Mouse (Mus musculus) lung, adult 18-20 months (tissue): Measurements from ENCODE around the gene Cdkl5.
"Not testable (repeated sequence)": the region's sequence is repeated elsewhere in the genome, so short reads cannot be mapped to it uniquely, and the experiment has no call there.

Source experiments
- DNase-seq, 2 experiments: peaks; one replicate each; pipeline ENCODE4 v3.0.0; 2022; ENCODE audit warnings: mixed read lengths in 2 of 2

The Cdkl5 gene

DNA sequence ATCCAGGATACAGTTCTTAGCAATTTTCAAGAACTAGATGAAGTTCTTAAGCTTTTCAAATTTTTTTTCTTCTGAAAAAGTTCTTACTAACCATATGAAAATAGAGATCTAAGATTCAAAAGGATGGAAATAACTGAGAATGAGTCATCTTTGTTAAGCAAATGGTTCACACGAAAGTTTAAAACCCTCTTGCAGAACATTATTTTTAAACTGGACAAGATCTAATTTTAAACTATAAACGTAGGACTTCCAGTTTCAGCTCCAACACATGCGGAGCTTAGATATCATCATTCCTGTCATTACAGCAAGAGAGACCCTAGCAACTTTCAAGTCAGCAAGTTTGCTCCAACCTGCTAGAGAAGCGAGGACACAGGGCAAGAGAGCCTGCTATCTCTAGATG, 88.0 kb downstream of the Cdkl5 start:
- DNase-seq = no peak

DNA sequence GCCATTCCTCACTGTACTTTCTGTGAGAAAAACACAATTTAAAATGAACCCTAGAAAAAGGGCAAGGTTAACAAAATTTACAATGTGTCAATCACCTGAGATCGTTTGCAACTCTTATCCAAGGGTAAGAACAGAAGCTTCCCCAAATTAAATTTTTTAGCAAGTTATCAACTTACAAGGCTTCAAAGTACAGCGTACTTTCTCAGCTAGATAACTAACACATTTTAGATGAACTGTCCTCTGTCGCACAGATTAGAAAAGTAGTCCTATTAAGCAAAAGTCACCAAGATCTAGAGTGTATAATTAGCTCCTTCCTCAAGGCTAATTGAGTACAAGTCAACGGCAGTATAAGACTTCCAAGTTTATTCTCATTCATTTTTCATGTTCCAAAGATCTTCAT, 88.6 kb downstream of the Cdkl5 start:
- no peak for DNase-seq

DNA sequence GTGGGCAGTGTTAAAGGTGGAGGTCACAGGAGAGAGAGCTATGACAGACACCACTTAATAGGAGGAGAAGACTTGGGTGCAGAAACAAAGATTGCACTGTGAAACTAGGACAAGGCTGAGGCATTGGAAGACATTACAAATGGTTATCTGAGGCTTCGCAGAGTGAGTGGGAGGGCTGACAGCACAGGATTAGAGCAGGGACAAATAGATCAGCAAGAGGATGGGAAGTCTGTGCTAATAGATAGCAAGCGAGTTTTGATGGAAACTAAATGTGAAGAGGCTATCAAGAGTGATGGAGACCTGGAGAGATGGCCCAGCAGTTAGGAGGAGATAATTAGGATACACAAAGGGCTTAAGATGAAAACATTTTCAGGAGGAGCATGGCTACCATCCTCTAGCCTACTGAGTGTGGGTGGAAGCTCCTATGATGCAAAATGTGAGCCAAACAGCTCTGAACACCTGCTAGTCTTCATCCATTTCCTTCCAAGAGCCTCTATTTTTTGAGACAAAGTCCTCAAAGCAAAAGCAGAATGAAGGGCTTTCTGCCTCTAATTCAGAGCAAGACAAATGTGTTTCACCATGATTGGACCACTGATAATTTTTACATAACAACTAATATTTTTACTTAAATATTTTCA, 89.3 kb downstream of the Cdkl5 start:
- DNase-seq = no peak

DNA sequence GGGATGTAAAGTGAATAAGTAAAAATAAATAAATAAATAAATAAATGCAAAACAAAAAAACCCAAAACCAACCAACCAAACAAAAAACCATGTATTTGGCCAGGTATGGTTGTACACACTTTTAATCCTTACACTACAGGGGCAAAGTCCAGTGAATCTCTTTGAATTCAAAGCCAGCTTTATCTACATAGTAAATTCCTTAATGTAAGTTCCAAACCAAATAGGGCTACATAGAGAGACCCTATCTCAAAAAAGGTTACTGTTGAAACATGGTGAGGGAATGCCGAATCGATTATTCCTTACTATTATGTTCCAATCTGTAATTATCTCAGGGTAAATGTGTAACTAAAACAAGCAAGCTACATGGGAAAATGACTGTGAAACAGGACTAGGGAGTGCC, 93.4 kb downstream of the Cdkl5 start:
- DNase-seq = no peak

DNA sequence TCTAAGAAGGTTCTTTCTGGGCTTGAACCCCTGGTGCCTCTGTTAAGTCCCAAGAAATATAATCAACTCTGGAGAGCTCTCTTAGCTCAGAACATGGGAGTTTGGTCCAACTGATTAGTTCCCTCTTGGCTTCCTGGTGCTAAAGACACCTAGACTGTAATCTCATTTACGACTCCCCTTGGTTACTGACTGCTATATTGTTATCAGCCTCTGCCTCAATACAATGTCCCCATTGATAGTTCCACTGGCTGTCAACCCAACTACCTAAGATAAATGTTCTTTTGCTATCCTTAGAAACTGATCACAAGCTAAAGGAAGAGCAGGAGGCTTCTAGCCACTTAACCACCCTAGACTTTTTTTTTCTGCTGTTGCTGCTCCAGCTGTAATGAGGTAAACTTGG, 102.4 kb downstream of the Cdkl5 start:
- no peak for DNase-seq

DNA sequence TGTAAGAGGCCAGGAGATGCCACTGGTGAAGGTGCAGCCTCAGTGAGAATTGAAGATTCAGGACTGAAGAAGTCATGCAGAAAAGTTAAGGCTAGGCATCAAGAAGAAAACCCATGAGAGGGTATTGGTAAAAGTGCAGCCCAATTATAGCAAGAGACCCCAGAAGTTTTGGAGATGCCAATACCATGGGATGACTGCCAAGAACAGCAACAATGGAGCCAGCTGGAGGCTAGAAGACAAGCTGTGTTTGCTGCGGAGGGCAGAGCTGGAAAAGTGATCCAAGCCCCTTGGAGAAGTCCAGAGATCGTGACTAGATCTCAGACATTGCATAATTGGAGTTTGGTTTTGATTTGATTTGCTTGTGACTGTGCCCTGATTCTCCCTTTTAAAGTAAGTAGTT, 108.2 kb downstream of the Cdkl5 start:
- no peak for DNase-seq

DNA sequence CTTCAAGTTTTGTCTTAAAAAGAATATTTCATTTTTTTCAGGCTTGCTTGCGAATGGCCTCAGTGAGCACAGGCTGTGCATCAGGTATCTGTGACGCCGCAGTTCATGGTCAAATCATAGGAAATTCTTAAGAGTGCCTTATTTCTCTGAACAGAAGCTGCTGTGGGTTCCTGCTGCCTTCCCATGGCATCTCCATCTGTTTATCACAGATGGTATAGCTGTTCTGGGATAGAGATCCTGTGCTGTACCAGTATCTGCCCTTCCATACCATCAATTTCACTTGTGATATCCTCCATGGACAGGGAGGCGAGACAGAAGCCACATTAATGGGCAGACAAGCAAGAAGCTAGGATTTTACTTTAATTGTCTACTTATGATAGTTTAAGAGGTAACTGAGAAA, 127.9 kb downstream of the Cdkl5 start:
- DNase-seq = no peak

DNA sequence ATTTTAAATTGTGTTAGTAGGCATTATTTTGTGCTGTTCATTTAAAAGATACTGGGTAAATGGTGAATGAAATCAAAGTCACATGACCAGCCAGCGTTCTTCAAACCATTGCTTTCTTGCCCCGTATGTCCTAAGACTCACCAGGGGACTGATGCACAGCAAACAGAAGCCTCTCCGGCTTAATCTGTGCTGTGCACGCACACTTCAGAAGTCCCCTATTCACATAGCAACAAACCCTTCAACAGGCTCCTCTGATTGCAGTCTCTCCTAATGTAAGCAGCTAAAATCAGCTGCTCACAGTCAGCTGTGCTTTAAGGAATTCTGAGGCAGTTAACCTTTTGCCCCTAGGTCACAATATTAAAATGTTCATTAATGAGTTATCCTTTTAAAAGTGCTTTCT, 129.5 kb downstream of the Cdkl5 start:
- no peak for DNase-seq

DNA sequence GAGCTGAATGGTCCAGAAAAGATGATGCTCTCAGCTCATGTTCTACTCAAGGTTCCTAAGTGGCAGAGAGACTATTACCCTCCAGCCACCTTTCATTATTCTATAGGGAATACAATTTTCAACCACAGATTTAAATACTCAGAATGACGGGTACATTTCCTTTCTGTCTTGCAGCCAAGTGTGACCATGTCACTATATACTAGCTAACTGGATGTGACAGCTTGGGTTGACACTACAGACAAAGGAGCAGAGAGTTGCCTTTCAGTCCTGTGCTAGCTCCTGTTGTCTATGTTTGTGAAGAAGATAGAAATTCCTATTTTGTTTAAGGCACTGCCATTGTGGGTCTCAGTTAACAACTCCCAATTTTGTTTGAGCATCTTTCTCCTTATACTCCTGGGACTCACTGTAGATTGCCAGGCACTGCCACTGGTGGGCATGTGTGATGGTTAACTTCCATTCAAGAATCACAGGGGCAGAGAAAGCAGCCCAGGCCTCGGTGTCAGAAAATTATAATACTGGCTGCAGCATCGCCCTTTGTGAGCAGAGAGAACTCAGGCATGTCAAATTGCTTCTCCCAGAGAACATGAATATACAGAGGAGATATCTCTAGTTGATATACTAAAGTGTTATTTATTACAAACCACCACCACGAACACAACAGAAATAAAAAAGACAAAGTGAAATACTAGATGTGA, 130.7 kb downstream of the Cdkl5 start:
- no peak for DNase-seq

DNA sequence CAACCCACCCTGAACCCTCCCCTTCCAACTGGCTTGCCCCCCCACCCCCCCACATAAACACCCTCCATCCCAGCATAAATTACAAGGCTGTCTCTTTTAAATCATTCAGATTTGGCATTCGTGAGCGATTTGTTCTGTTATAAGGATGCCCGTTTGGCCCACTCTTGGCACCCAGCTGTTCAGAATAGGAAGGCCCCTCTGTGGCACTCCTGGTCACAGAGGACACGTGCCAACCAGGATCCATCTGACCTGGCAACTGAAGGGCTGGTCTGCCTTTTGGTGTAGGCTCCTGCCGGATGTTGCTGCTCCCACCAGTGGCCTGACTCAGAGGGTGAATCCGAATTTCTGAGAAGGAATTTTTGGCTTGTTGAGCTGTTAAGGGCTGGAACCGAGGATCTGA, 186.3 kb downstream of the Cdkl5 start:
- no peak for DNase-seq

DNA sequence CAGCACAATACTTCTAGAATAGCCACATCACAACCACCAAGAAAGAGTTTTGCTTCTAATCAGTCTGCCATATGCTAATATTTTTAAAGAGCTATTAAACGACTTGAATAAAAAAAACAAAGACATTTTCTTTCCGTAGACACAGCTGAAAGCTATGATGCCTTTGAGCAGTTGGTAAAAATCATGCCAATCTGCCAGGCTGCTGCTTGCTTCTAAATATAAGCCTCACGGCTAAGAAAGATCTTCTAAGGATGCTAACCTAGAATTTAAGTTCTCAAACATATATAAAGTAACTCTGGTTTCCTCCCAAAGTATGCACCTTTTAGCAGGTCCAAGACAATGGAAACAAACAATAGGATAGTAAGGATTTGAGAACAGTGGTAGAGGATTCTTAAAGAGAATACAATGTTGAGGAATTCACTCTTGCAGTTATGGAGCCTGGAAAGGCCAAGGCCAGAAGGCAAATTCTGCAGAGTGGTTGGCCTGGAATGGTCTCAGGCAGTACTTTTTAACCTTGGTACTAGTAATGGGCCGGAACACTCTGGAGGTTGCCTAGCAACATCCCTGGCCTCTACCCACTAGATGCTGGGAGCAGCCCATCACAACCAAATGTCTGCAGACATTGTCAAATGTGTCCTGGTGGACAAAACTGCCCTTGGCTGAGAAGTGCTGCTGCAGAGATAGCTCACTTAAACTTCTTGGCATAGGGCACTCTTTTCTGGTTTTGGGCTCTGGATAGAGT, 189.9 kb downstream of the Cdkl5 start:
- no peak for DNase-seq

DNA sequence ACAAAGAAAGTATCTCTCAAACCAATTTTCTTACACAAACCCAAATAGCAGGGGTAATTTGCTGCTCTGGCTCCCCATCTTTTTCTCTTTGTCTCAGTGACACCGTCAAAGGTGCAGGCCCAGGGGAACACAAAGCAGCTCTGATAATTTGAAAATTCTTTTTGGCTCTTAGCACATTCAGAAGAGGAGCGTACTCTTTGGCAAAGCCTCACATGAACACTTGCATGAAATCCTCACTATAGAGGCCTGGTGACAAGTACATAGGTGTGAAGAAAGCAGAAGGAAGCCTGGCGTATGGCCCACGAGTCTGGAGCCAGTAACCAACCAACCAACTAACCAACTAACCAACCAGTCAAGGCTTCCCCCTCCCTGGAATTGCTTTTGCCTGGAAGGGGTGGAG, 199.6 kb downstream of the Cdkl5 start:
- no peak for DNase-seq

DNA sequence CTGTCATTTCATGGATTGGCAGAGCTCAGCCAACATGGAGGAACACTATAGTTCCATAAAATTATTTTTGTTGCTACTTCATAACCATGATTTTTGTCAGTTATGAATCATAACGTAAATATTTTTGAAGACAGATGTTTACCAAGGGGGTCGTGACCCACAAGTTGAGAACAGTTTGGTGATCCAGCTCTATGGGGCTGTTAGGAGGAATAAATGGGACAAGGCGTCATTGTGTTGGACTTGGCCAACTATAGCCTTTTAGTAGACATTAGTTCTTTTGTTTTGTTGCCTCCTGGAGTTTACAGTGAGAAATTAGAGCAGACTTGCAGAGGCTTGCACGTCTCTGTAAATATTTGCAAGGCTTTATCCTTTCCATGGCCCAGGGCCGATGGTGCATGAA, 212.2 kb downstream of the Cdkl5 start:
- DNase-seq = no peak

DNA sequence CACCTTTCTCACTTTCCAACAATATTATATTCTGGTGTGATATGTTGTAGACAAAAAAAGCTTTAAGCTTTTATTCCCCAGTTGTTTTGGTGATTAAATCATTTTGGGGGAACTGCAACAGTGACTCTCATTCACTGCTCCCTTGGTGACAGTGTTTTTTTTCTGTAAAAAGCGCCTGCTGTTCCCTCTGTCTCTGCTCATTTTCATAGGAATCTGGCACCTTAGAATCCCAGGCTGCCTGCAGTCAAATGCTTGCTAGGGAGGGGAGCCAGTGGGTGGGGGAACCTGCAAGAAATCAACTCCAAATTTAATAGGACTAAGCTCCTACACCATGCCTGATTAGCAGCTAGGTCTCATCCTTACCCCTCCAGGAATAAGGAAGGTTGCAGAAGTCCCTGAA, 221.5 kb downstream of the Cdkl5 start:
- no peak for DNase-seq

DNA sequence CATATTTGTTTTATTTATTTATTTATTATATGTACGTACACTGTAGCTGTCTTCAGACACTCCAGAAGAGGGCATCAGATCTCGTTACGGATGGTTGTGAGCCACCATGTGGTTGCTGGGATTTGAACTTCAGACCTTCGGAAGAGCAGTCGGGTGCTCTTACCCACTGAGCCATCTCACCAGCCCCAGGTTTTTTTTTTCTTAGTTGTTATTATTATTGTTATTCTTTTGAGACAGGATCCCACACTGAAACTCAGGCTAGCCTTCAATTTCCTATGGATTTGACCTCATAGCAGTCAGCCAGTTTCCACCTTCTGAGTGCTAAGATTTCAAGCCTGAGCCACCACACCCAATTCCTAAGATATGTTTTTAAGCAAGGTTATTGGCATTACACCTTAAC, 224.9 kb downstream of the Cdkl5 start:
- not testable (repeated sequence) for DNase-seq

DNA sequence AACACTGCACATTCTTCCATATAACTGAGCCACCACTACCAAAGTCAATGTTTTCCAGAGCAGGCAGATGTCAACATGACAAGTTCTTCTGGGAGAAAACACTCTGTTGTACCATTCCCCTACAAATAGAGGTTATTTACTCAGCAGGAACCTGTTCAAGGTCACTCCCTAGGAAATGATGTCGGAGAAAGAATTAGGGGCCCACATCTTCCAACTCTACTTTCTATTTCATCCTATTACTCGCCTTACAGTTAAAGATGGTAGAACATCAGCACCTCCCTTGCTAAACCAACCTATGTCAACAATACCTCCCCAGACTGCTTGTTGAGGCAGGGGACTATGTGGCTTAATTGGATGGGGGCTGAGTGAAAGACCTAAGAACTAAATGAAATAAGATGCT, 226.8 kb downstream of the Cdkl5 start, which contains the start of gene Rs1:
Rs1 (plus strand) TSS at position 301 of the 400 bp plus-strand sequence.
- no peak for DNase-seq

DNA sequence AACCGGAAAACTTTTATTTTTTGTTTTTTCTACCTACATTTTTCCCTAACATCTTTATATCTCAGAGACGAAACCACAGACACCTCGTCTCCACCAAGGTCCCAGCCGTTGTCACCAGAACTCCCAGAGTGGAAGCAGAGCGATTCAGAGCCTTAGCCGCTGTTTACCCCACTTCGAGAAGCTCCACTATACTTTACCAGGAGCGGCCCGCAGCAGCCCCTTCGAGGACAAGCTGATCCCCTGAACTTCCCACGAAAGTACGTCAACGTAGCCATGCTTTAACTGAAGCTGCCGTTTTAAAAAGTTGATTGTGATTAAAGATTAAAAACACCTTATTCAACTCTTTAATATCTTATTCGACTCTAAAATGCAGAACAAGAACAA, 228.3 kb downstream of the Cdkl5 start:
- DNase-seq = no peak

DNA sequence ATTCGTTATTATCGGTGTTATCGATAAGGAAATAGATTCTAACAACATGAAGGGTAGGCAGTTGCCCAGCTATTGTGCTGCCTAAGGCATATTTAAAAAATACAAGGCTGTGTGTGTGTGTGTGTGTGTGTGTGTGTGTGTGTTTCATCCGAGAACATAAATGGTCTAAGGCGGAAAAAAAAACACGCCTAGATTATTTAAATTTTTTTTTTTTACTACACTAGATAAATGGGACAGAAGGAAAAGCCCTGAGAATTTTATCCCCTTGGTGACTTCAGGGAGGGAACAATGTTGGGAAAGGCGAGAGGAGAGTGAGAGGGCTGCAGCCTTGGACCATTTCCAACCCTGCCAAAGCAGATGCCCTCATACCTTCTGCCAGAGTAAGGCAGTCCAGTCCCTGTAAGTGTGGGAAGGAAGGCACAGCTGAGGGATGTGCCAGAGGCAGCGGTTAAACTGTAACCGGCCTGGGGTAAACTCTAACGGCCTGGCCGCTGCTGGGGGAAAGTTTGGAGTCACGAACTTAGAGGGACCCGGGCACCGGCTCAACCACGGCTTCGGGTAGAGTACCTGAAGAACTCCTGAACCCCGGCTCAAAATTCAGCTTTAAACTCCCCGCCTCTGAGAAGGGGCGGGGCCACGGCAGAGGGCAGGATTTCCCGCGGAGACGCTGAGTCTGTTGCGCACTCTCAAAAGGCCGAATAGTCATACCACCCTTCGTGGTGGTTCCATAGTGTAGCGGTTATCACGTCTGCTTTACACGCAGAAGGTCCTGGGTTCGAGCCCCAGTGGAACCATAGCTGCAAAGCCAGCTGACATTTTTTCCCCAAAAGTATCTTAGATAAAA, 228.9 kb downstream of the Cdkl5 start:
- DNase-seq = peak; percentile 90 to 92

DNA sequence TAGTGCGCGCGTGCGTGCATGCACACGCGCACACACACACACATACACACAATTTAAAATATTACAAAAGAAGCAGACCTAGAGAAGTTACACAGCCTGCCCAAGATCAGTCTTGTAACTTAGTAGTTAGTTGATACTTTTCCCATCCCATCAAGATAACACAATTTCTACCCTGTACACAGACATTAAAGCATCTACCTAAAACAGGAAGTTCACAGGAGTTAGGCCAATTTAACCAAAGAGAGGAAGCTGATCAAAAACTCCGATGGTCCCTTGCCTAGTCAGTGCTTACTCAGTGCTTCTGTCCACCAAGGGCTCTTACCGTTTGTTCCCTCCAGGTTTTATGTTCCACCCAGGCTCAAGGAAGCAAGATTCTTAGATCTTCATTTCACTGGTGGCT, 243.7 kb downstream of the Cdkl5 start:
- DNase-seq = no peak

DNA sequence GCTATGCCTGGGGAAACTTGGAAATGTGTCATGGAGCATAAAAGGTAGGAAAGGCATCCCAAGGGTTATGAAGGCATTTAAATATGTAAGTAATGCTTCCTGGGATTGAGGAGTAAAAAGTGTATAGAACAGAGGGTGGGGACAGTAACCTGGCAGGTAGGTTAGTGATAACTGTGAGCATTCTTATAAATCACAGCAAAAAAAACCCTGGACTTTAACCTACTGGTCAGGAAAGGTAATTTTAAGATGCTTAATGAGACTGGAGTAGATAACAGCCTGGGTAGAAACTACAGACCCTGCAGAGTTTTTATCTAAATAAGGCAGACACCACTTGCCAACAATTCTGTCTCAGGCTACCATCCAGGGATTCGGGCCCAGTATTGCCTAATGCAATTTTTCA, 245.9 kb downstream of the Cdkl5 start:
- no peak for DNase-seq

DNA sequence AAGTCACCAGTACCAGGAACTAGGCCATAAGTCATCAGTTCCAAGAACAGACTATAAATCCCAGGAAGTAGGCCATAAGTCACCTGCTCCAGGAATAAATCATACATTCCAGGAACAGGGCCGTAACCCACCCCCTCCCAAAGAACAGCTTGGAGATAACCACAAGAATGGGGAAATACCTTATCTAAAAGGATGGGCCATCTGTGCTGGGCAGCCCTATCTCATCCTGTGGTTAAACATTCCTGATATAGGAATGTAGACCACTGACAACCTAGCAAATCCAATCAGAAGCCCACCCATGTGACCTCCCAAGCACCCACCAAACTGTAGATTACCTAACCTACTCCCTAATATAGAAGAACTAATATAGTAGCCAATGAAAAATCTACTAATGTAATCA, 249.1 kb downstream of the Cdkl5 start:
- DNase-seq = no peak

DNA sequence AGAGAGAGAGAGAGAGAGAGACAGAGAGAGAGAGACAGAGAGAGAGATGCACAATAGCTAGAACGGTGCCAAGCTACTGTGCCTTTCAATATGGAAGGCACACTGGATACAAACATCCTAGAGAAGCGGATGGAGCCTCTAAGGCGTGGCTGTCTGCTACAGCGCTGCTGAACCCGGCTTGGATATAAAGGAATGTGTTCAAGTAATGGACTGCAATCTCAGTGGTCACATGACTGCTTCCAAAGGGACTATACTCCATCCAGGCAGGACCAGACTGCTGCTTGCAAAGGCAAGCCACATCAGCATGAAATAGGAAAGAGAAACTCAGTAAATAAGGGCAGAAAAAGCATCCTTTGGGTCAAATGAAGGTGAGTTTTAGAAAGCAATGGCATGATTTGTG, 258.9 kb downstream of the Cdkl5 start, which contains the start of gene Ppef1:
Ppef1 (minus strand) TSS at position 116 of the 400 bp plus-strand sequence.
- DNase-seq = no peak
